Mouse (Mus musculus) megakaryocyte, embryonic 14.5 days (primary cell): ENCODE results near the gene Tenm3.

Source experiments
- FLI1 ChIP-seq: IDR thresholded peaks from 2 replicates; pipeline ENCODE4 v1.6.1; 2012; ENCODE audit warnings: low read length, inconsistent platforms, mixed read lengths
- GATA1 ChIP-seq: IDR thresholded peaks from 3 replicates; pipeline ENCODE4 v1.6.1; 2012; ENCODE audit warnings: mixed read lengths, low read length, inconsistent platforms, borderline replicate concordance

DNA sequence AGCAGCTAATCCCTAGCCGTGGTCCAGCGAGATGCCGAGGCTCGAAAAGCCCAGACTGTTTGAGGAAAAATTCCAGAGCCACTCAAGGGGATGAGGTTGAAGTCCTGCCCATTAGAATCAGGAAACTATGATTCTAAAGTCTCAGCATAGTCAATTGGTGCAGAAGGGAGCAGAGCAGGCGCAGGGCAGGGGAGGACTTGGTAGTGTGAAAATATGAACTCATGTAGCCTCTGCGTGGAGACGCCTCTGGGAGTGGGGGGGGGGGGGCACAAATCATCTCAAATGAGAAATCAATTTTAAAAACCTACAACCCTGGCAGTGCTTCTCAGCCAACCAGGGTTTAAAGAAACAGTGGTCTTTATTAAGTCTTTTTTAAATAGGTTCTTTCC lies 392.5 kb downstream of the Tenm3 start:
- TF ChIP-seq GATA1 (no peak), FLI1 (no peak)
